Mouse (Mus musculus) liver, adult 2 months (tissue): Measurements from ENCODE around the gene Acsl3. TPM values are rescaled to one million over a fixed set of nuclear protein-coding genes. Genes with fewer than 3 reads are reported as not detected.

Experiments used
- DNase-seq: peaks from one replicate; pipeline ENCODE4 v3.0.0-alpha.2; 2011; ENCODE audit warnings: low read depth, low spot score; ENCODE audit errors: extremely low read depth
- H3K27ac ChIP-seq: fragments of 200-500 bp; replicated peaks from 2 replicates; pipeline ENCODE4 v1.5.1; 2012; ENCODE audit warnings: low read depth, mild to moderate bottlenecking, control low read depth, inconsistent platforms, low read length; ENCODE audit not compliant: insufficient read depth
- H3K27me3 ChIP-seq: fragments of 200-500 bp; 2 replicates; pipeline ENCODE4 v1.6.1; 2012; ENCODE audit warnings: mild to moderate bottlenecking, moderate library complexity, low read length, inconsistent platforms; ENCODE audit not compliant: control insufficient read depth, insufficient read depth
- H3K36me3 ChIP-seq: fragments of 200-500 bp; 2 replicates; pipeline ENCODE4 v1.6.1; 2012; ENCODE audit warnings: low read length, inconsistent platforms; ENCODE audit not compliant: control insufficient read depth, insufficient read depth
- H3K4me1 ChIP-seq: fragments of 200-500 bp; 2 replicates; pipeline ENCODE4 v1.6.1; 2011; ENCODE audit warnings: low read length; ENCODE audit not compliant: control insufficient read depth, insufficient read depth
- H3K4me3 ChIP-seq: fragments of 200-500 bp; 2 replicates; pipeline ENCODE4 v1.5.1; 2011; ENCODE audit warnings: low read depth, mild to moderate bottlenecking, control low read depth, low read length, moderate library complexity; ENCODE audit not compliant: insufficient read depth
- H3K79me2 ChIP-seq: fragments of 200-500 bp; 2 replicates; pipeline ENCODE4 v1.6.1; 2012; ENCODE audit warnings: inconsistent platforms, mild to moderate bottlenecking, low read length, moderate library complexity; ENCODE audit not compliant: control insufficient read depth, insufficient read depth
- H3K9ac ChIP-seq: fragments of 200-500 bp; 2 replicates; pipeline ENCODE4 v1.6.1; 2012; ENCODE audit warnings: low read depth, mild to moderate bottlenecking, control low read depth, inconsistent platforms, low read length
- CTCF ChIP-seq: fragments of 200-500 bp; IDR thresholded peaks from 2 replicates; pipeline ENCODE4 v1.5.1; 2011; ENCODE audit warnings: low read depth, low read length, control low read depth
- POLR2A ChIP-seq: fragments of 200-500 bp; IDR thresholded peaks from 2 replicates; pipeline ENCODE4 v1.6.1; 2011; ENCODE audit warnings: low read length, control low read depth; ENCODE audit not compliant: insufficient read depth; ENCODE audit errors: extremely low read depth
- WGBS: fragments of 180-500 bp; shearing (Covaris S2); methylation state at CpG from one replicate; pipeline ENCODE4 v1.1.7; 2018; 5-methylcytosine and 5-hydroxymethylcytosine counted together
- polyA plus RNA-seq: library from polyadenylated mRNA; depleted of rRNA; stranded (reverse); fragments of >200 nt; gene quantifications from 2 replicates; pipeline ENCODE4 v1.2.3, GENCODE M21; 2012; rRNA removed
- total RNA-seq: library from RNA; depleted of rRNA; stranded (reverse); fragments of >200 nt; gene quantifications from 2 replicates; pipeline ENCODE4 v1.2.3, GENCODE M21; 2014; rRNA removed

Acsl3 gene
- total RNA-seq (33.6 and 39.0 TPM in 2 replicates), polyA plus RNA-seq (4.8 and 5.3 TPM in 2 replicates)

DNA sequence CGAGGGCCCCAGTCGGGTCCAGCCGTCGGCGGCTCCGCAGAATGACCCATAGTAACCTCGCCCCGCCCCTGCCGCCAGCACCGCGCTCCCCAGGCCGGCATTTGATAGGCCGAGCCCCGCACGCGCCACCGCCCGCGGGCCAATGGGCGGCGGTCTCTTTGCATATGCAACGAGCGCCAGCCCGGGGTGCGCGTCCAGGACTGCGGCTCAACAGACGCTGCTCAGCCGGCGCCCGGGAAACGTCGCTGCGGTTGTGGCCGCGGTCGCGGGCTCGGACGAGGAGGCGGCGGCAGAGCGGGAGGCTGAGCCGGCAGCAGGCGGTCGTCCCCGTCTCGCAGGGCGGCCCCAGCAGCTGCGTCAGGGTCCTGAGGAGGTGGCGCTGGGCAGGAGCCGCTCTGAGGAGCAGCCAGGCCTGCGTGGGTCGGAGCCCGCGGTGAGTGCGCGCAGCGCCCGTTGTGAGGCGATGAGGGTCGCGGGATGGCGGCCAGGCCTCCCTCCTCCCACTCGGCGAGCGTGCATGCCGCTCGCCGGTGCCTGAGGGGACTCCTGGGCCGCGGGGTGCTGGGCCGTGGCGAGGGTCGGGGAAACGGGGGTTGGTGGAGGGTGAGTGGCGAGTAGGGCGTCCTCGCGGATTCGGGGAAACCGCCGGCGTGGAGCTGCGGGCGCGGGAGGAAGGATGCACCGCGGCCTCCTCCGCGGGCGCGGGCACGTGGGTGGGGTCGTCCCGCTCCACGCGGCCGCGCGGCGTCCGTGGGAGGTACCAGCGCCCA is at the start of gene Acsl3, which contains the start of gene Utp14b:
Gene Acsl3, plus strand, starts transcription at position 155 of the 770 bp plus-strand sequence.
Gene Utp14b, plus strand, starts transcription at position 368 of the 770 bp plus-strand sequence.
- TF ChIP-seq CTCF (no peak), POLR2A (peak; percentile 99)
- WGBS, result under 1% methylated on average over 104 of the region's 104 CpGs
- H3K79me2 ChIP-seq, result peaks cover 30% of the 10 kb centered on the region
- H3K9ac ChIP-seq, result peak within 1 kb of the TSS; percentile 99
- peak; percentile 77 for DNase-seq
- H3K4me1 ChIP-seq, result peaks cover 19% of the 10 kb centered on the region
- peak within 1 kb of the TSS; percentile 86 for H3K27ac ChIP-seq
- H3K4me3 ChIP-seq, result peak within 1 kb of the TSS; percentile 96
- H3K27me3 ChIP-seq, result no peaks in the 10 kb centered on the region
- H3K36me3 ChIP-seq, result no peaks in the 10 kb centered on the region

DNA sequence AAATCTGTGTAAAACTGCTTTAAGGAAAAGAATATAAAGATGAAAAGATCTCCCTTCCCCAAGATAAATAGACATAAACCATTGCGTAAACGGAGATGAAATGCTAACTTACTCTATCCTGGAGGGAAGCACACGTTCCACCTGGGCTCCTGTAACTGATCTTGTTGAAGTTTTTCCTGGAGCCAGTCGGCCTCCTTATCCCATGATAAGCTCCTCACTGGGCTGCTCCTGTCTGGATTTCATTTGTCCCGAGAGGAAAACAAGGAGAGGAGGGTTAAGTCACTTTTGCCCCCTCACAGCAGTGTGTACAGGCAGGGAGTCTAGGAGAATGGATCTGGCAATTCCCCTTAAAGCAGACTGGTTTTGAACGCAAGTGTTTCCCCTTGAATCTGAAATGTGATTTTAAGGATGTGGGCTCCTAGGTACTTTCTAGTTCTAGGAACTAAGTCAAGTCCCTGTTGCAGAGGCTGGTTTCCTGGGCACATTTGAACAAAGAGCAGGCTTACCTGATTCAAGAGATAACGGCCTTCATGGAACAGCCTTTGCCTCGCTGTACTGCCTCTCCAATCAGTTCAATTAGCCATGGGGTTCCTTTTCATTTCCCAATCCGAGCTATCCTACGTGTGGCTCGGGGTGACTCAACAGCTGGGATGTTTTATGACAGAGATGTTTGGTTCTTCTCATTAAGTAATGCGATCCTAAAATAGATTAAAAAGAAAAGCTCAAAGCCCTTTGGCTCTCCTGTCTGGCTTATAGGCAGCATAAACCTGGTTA is 48.3 kb upstream of the Acsl3 start:
- Histone ChIP-seq H3K36me3 (no peaks in the 10 kb centered on the region), H3K27ac (no peak overlapping the region), H3K27me3 (no peaks in the 10 kb centered on the region), H3K79me2 (no peaks in the 10 kb centered on the region), H3K9ac (no peak overlapping the region), H3K4me1 (no peaks in the 10 kb centered on the region), H3K4me3 (no peak overlapping the region)
- peak; percentile 53 for DNase-seq
- WGBS, result 51% methylated on average over 12 of the region's 12 CpGs
- TF ChIP-seq CTCF (no peak), POLR2A (no peak)

DNA sequence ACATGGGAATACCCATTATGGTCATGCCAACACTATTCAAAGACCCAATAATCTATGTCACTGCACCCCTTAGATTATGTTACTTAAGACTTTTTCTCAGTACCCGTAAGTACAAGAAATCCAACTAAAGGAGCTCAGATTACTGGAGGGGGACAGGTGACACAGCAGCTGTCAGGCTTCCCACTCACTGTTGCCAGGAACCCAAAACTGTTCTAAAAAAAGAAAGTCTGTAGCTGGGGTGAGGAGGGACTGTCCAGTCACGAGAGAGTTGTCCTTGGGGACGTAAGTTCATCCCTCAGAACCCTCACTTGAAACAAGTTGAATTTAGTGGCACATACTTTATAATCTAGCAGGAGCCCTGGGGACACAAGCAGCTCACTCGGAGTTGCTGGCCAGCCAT is 46.6 kb upstream of the Acsl3 start:
- no peak for DNase-seq
- no peak overlapping the region for H3K9ac ChIP-seq
- WGBS, result 81% methylated on average over 4 of the region's 4 CpGs
- no peaks in the 10 kb centered on the region for H3K27me3 ChIP-seq
- TF ChIP-seq CTCF (no peak), POLR2A (no peak)
- no peaks in the 10 kb centered on the region for H3K4me1 ChIP-seq
- no peaks in the 10 kb centered on the region for H3K79me2 ChIP-seq
- no peak overlapping the region for H3K4me3 ChIP-seq
- H3K36me3 ChIP-seq, result no peaks in the 10 kb centered on the region
- H3K27ac ChIP-seq, result no peak overlapping the region

DNA sequence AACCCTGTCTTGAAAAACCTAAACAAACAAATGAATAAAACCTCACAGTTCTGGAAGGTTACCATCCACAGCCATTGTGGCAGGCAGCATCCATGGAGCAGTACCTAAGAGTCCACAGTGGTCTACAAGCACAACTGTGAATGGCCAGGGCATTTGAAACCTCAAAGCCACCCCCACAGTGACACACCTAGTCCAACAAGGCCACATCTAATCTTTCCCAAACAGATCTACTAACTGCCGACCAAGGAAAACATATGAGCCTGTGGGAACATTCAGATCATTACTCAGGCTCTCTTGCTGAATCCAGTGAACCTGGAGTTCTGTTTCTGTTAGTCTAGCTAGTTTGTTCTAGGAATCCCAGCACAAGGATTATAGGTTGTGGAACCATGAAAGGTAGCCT is 44.7 kb upstream of the Acsl3 start:
- Histone ChIP-seq H3K36me3 (no peaks in the 10 kb centered on the region), H3K79me2 (no peaks in the 10 kb centered on the region), H3K27me3 (no peaks in the 10 kb centered on the region), H3K9ac (no peak overlapping the region), H3K27ac (no peak overlapping the region), H3K4me1 (no peaks in the 10 kb centered on the region), H3K4me3 (no peak overlapping the region)
- no peak for DNase-seq
- TF ChIP-seq CTCF (no peak), POLR2A (no peak)
- WGBS, result 78% methylated on average over 1 of the region's 1 CpGs

DNA sequence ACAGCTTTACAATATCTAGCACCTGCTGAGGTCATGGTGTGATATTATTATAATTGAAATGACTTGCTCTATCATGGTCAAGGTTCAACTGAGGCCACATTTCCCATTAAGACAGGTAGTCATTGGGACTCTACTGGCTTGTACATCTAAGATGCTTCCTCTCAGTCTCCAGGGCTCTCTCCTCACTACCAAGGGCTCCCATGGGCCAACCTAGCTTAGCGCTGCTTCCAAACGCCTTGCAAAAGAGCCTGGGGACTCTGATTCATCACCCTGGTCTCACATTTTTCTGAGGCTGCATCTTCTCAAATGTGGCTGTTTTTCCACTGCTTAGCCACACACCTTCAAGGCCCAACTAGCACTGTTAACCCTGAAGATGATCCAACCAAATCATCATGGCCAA is 33.3 kb upstream of the Acsl3 start:
- H3K9ac ChIP-seq, result no peak overlapping the region
- WGBS, result 92% methylated on average over 2 of the region's 2 CpGs
- H3K79me2 ChIP-seq, result no peaks in the 10 kb centered on the region
- no peaks in the 10 kb centered on the region for H3K4me1 ChIP-seq
- H3K4me3 ChIP-seq, result no peak overlapping the region
- TF ChIP-seq POLR2A (no peak), CTCF (no peak)
- H3K27ac ChIP-seq, result no peak overlapping the region
- H3K27me3 ChIP-seq, result no peaks in the 10 kb centered on the region
- DNase-seq, result no peak
- no peaks in the 10 kb centered on the region for H3K36me3 ChIP-seq

DNA sequence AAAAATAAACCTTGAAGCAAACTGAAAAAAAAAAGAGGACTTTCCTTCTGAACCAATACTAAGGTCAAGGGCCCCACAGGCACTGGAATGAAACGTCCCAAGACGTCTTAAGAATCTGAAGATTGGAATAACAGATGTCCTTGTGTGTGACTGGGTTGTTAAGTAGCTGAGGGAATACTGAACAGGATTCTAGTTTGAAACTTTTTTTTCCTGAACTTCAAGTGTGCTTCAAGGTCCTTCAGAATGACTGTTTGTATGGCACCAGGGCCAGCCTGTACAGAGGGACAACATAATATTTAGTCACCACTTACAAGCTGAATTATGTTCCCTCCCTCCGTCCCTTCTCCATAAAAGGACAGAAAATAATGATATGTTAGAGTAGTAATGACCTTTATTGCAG is 23.1 kb upstream of the Acsl3 start:
- Histone ChIP-seq H3K4me3 (no peak overlapping the region), H3K79me2 (no peaks in the 10 kb centered on the region), H3K36me3 (no peaks in the 10 kb centered on the region), H3K4me1 (no peaks in the 10 kb centered on the region), H3K27me3 (no peaks in the 10 kb centered on the region), H3K27ac (no peak overlapping the region), H3K9ac (no peak overlapping the region)
- TF ChIP-seq POLR2A (no peak), CTCF (no peak)
- no peak for DNase-seq
- 88% methylated on average over 3 of the region's 3 CpGs for WGBS
